Mouse (Mus musculus) ES-E14 (cell line): ENCODE measurements at regions not wholly inside any gene's neighbourhood (a gene's known extent, or its start where the extent isn't known, plus 50 kb on each side); places are given as distances from the start of the nearest gene placed in this dataset.

ENCODE experiments used
- CHD2 ChIP-seq: IDR thresholded peaks from 2 replicates; pipeline ENCODE4 v1.6.1; 2014; ENCODE audit warnings: mild to moderate bottlenecking, low read depth, low read length, inconsistent platforms
- HCFC1 ChIP-seq: IDR thresholded peaks from 2 replicates; pipeline ENCODE4 v1.6.1; 2012; ENCODE audit warnings: low read length, inconsistent platforms, borderline replicate concordance; ENCODE audit not compliant: insufficient read depth
- ZC3H11A ChIP-seq: IDR thresholded peaks from 2 replicates; pipeline ENCODE4 v1.6.1; 2012; ENCODE audit warnings: low read depth, mild to moderate bottlenecking, inconsistent platforms, low read length, borderline replicate concordance

DNA sequence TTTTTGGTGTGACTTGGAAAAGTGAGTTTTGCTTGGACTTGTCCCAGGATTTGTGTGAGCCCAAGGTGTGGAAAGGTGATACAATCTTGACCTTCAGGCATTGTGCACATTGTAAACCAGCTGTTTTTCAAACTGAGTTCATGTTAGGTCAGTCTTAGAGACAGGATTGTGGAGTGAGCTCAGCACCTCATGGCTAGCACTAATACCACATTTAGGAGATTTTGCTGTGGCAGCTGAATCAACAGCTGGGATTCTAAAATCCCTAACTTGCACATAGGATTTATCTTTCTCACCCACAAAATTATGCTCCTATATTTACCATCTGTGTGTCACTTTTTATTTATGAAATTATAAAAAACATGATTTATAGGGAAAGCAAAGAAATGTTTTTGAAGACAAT, 896.7 kb downstream of the Adgrl3 start:
- no peak for TF ChIP-seq ZC3H11A
- TF ChIP-seq HCFC1: no peak
- TF ChIP-seq CHD2: no peak
